Mouse (Mus musculus) layer of hippocampus, postnatal 10 days (tissue): ENCODE results near the gene Gpr132. TPM values are rescaled to one million over a fixed set of nuclear protein-coding genes. Genes with fewer than 3 reads are reported as not detected.

Source experiments
- DNase-seq, 2 experiments: peaks; one replicate each; pipeline ENCODE4 v3.0.0; 2021; ENCODE audit warnings: low spot score in 2 of 2
- long read RNA-seq: library from polyadenylated mRNA; stranded (forward); transcript quantifications from one replicate; pipeline ENCODE4 v2.0.0, GENCODE M21; 2023
- total RNA-seq, 2 experiments: library from RNA; stranded (reverse); gene quantifications; 2 replicates each; pipeline ENCODE4 v1.2.3; 2021

Gene Gpr132
- not detected for total RNA-seq
- long read RNA-seq, result 0 reads

DNA sequence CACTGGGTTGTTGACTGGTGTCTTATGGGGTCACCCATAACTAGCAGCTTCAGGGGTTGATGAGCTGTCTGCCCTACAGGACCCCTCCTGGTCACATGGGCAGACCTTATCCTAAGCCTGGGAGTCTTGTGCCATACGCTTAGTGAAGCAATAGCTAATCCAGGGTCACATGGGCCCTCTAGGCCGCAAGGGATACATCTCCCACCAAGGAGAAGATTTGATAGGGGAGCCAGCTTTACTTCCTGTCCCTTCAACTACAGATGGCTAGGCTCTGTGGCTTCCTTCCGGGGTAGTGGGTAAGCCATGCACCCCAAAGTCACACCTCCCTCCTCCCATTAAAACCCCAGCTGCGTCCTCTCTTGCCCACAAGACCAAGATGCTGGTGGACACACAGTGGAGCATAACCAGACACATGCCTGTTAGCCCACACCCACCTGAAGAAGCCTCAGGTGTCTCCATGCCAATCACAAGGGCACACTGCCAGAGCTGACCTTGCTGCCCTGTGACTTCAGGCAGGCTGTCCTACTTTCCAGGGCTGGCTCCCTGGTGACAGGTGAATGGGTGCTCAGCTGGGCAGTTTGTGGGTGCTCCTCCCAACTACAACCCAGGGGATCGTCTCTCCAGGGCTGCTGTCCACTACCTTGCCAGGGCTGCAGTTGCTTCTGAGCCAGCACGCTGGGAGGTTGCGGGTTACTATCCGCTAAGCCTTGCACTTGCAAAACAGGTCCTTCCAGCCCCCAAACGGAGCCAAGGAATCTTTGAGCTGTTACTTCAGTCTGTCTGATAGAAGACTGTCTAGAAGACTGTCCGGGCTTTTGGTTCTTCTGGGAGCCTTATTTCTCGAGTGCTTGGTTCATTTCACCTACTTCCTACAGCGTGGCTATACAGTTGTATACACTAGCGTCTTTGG is at the start of gene Gpr132:
Gpr132 (minus strand) TSS at position 51 of the 910 bp plus-strand sequence.
- DNase-seq, result no peak

DNA sequence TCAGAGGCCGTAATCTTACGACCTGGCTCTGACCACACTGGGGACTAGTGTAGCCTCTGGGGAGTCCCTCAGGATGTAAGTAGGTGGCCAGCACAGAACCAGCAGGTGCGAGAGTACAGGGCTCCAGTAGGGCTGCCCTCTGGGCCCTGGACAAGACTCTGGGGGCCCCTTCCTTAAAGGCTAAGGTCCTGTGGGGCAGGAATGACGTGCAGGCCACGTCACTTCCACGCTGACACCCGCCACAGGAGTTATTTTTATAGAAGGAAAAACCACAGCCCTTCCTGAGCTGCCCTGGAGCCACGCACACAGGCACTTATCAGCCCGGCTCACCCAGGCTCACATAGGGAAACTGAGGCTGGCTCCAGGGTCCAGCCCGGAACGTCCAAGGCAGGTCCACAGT is 49.5 kb upstream of the Gpr132 start:
- DNase-seq, result no peak

DNA sequence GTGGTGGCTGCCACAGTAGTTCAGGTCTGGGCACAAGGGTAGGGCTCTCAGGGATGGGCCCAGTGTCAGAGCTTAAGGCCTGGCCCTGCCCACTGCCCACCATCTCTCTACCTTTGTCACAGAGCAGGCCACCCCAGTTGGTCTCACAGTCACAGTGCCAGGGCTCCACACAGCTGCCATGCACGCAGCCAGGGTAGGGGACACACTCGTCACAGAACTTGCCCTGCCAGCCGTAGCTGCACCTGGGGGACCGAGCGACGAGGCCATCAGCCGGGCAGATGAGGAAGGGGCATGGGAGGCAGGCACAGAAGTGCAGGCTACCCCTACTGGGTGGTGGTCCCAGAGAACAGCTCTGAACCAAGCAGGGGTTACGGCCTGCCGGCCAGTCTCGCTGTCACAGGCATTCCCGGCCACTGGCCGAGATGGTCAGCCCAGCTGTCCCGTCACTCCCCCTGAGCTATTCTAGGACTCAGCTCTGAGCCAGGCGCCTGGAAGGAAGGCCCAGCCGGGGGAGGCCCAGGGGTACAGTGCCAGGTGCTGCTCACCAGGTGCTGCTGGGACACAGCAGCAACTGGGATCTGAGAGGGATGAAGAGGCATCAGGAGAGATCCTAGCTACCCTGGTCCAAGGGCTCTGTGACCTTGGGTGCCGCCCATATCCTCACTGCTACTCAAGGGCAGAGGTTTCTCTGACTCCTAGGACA is 48.8 kb upstream of the Gpr132 start:
- no peak for DNase-seq

DNA sequence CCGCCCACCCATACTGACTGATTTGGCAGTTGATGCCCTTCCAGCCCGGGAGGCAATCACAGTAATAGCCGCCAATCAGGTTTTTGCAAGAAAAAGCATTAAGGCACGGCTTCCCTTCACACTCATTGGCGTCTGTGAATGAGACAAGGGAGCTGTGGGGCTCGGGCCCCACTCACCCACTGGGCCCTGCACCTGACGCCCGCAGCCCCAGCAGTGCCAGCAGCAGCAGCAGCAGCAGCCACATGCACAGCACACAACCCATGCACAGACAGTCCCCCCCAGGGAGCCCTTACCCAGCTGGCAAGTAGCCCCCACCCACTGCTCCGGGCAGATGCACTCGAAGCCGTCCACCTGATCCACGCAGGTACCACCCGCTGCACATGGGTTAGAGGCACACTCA is 47.6 kb upstream of the Gpr132 start:
- no peak for DNase-seq

DNA sequence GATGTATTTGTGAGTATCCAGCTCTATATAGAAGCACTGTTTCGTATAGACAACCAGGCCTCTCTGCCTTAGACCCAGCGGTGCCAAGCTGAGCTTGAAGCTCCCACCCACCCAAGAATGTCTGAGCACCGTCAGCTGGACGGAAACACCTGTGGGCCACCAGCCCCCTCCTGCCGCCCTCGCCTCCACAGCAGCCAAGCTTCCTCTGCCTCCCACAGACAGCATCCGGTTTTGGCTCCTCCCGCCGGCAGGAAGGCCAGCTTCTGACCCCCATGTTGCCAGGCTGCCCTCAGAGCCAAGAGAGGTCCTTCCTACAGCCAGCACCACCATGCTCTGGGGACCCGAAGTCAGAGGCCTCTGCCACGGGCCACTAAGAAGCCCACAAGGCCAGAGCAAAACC is 46.5 kb upstream of the Gpr132 start:
- no peak for DNase-seq

DNA sequence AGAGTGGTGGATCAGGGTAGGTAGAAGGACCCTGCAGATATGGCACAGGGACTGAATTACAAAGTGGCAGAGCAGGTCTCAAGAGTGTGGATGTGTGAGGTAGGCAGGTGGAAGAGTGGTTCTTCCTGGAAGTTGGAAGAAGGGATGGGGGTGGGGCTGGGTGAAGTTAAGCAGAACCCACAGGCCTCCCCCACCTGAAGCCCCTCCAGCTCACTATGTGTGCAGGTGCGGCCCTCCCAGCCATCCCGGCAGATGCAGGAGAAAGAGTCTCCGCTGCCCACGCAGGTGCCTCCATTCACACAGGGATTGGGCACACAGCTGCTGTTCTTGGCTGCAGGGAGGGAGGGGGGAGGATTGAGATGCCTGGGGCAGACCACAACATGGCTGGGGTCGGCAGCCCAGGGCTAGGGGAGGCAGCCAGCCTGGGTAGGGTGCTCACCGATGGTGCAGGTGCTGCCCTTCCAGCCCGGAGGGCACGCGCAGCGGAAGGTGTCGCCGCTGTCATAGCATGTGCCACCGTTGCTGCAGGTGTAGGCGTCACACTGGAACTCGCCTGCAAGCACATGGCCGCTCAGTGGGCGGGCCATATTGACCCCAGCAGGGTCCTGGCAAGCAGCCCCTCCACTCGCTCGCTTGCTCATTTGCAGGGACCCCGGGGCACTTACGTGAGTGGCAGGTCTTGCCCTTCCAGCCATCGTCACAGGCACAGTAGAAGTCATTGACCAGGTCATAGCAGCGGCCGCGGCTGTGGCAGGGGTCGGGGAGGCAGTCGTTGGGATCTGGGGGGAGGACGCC is 45.1 kb upstream of the Gpr132 start:
- no peak for DNase-seq

DNA sequence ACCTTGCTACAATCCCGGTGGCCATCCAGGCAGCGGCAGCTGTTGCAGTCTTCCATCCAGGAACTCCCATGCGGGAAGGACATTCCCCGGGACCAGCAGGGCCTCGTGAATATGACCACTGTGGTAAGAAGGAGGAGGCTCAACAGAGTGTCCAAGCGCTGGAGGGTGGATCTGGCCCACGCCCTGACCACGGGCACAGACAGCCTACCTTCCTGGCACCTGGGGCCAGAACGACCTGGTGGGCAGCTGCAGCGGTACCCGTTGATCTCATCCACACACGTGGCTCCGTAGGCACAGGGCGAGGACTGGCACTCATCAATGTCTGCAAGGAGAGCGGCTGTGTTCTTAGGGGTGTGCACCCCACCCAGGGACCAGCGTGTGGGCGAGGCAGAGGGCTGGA is 43.7 kb upstream of the Gpr132 start:
- no peak for DNase-seq

DNA sequence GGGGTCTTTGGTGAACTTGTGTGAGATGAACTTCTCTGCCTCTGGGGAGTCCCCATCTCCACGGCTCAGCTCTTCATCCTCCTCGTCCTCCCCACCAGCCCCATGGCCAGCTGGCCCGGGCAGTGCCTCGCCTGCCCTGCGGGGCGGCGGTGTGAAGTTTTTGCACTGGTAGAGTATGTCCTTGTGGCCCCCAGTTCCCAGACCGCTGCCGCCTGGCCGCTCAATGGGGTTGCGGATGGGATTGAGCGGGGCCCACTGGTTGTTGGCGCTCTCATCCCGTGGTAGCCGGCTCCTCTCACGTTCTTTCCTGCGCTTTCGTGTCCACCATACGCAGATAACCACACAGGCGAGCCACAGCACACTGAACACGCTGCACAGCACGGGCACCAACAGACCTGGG is 41.0 kb upstream of the Gpr132 start:
- DNase-seq, result no peak

DNA sequence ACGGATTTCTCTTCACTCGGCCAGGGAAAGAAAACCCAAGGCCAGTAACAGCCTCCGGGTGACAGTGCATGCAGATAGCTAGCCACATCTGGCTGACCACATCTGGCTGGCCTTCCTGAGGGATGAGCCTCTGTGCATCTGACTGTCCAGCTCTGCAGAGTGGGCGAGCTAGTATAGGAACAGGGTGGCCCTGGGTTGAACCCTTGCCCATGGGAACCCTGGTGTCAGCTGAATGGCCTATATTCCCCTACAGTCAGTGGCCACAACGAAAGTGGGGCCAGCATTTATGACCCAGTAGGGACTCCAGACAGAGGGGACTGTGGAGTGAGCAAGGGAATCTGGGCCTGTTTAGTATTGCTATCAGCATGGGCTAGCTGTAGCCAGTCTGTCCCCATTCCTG is 37.0 kb upstream of the Gpr132 start:
- DNase-seq, result no peak

DNA sequence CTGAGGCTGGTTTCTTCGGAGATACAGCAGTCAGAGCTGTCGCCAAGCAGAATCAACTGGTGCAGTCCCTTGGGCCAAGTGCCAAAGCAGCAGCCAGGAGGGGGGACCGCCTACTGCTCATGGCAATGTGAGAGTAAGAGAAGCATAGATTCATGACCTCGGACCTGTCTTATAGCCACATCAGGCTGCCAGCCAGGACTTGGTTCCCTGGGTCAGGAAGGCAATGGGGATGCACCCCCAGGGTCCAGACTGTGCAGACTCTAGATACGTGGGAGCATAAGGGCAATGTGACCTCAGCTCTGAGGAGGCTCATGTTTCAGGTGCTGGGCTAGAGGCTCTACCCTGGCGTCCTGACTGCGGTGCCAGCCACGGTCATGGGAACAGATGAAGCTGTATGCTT is 35.9 kb upstream of the Gpr132 start:
- no peak for DNase-seq

DNA sequence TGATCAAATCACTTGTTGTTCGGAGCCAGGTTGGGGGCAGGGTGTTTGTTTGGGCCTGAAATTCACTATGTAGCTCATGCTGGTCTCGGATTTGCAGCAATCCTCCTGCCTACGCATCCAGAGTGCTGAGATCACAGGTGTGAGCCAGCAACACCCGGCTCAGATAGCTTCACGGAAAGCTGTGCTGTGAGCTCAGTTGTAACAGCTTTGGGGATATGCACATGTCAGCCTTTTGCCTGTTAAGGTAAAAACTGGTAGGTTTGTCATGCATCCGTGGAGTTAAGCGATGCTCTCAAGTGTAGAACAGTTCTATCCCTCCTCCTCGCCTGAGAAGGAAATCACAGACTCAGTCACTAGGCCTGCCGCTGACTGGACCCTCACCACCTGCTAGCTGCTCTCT is 32.6 kb upstream of the Gpr132 start:
- no peak for DNase-seq

DNA sequence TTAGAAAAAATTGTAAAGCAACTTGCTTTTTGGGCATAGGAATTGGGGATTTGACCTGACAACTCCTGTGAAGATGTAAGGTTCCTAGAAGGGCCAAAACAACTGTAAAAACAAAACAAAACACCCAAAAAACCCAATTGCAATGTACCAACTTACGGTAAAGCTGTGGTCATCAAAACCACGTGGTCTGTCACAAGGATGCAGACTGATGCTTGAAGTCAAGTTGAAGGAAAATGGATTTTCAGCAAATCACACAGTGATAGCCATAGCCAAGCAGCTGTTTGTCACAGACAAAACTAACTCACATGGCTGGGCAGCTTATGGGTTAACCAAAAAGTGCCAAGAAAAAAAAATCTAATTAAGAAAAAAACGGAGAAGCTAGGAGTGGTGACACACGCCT is 30.9 kb upstream of the Gpr132 start:
- DNase-seq, result no peak

DNA sequence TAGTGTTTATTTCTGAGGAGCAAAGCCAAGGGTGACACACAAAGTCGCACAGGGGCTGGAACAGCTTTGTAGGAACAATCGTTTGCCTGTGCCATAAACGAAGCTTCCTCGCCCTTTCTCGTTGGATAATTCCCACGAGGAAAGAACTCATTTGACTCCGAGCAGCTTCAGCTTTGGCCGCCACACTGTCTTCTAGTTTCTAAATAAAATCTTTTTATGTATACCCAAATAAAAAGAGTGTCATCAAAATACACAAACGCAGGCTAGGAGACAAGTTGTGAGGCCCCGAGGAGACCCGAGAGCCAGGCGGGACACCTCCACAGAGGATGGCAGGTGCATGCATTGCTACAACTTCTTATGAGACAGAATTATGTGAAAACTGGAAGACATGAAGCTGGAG is 30.3 kb upstream of the Gpr132 start:
- DNase-seq, result no peak

DNA sequence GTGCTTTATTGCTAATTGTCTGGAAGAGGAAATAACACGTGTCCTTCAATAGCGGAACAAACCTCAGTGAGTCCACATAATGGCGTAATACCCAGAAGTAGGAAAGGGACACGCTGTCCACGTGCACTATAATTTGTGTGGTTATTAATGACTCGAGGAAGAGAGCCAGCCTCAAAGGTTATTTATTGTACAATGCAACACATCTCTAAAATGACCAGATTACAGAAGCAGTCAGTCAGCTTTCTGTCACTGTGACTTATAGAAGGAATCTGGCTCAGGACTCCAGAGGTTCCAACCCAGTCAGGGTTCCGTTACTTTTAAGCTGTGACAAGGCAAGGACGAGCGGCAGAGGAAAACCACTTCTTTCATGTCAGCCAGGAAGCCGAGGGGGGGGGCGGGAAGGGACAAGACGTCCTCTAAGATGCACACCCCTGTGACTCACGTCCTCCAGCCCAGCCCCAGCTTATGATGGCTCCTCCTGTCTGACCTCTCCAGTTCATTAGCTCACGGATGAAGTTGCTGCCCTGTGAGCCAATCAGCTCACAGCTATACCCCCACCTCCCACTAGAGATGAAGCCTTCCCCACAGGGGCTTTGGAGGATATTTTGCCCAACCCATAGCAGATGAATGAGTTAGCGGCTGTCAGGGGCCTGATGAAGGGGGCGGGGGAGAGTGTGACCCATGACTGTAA is 29.6 kb upstream of the Gpr132 start:
- no peak for DNase-seq

DNA sequence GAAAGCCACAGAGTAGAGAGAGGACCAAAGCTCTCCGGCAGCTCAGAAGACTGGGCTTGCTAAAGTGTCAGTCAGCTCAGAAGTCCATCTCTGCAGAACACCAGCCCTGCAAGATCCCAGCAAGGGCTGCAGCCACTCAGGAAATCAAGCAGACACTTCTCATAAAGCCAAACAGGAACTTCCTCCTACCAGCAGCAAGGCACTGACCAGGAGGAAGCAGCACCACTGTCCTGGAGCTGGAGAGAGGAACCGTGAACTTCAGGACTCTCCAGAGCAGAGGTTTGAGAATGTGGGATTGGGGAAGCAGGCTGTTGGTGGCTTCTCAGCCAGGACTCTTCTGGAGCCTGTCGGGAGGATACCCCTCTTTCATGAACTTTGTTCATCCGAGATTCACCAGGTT is 26.9 kb upstream of the Gpr132 start:
- DNase-seq, result no peak

DNA sequence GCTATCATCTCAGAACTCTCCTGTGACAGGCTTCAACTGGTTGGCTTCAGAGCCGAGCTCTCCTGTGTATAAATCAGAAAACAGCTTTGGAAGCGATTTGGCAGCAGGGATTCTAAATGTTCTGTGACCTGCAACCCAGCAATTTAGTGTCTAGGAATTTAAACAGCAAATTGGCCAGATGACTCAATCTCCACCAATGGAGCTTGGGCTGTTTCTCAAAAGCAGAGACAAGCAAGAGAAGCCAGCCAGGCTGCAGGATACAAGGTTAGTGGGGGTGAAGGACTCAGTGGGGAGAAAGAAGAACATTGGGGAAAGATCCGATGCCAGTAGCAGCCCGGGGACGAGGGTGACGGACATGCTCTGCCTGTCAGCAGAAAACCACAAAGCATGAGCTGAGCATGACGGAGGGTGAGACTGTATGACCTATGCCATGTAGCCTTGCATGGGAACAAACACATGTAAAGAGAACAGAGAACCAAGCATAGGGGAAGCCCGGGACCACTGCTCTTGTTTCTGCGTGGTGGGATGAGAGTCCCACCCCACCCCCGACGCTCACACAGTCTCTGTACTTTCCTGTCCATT is 26.4 kb upstream of the Gpr132 start:
- no peak for DNase-seq

DNA sequence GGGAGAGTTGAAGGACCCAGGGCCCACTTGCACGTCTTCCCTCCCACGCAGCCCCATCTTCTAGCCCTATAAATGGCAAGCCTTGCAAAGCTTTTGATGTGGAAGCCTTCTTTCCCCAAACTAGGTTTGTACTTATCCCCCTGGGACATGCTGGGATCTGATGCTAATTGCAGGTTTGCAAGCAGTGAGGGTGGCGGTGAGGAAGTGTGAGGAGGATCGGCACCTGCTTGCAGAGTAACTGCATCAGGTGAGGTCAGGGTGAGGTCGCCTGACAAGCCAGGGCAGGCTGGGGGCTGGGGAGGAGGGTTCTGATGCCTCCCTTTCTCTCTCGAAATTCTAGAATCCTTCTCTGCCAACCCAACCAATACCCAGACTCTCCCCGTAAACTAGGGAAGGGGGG is 17.4 kb upstream of the Gpr132 start:
- no peak for DNase-seq

DNA sequence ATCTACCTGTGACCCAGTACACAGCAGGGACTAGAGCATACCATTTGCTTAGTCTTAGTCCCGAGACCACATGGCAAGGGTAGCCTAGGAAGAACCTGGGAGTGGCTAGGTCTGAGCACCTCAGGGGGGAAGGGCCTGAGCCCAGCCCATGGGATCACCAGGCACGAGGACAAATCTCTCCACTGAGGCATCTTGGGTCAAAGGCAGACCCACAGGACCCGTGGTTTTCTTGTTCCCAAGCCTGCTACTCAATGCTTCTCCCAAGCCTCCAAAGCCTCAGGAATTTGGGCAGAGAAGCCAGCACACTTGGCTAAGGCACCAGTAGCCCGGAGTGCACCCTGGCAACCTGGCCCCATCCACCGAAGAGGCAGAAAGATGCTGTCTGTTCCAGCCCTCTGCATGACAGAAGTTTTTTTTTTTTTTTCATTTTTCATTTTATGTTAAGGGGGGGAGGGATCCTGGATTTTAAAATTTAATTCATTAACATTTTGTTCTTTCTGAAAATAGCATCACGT is 13.3 kb upstream of the Gpr132 start:
- DNase-seq, result no peak

DNA sequence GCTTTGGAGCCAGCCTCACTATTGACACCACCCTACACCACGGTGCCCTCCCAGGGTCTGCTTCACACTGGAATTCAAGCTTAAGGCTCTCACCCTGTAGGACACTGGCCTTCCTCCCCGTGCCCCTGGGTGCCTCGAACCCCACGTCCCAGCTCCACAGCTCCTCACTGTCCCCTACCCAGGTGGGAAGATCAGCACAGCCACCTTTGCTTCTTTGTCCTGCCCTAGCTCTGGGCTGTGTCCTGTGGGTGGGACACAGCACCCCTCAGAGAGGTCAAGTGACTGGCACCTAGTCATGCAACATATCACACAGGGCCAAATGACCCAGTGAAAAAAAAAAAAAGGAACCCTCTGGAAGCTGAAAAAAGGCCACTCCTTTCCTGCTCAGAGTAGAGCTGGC is 12.6 kb upstream of the Gpr132 start:
- DNase-seq, result no peak

DNA sequence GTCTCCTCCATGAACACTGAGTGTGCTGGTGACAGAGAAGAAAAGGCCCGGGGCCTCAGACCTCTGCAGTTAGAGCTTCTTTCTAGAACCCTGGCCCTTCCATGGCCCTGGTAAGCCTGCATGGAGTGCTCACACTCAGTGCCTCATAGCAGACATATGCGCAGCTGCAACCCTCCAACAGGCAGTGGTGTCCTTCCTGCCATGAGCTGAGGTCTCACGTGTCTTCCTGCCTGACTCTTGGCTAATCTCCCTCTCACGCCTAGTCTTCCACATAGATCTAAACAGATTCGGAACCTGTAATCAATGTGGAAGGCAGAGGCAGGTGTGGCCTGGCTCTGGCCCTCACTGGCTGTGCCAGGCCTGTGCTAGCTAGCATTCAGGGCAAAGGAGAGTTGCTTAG is 11.7 kb upstream of the Gpr132 start:
- no peak for DNase-seq

DNA sequence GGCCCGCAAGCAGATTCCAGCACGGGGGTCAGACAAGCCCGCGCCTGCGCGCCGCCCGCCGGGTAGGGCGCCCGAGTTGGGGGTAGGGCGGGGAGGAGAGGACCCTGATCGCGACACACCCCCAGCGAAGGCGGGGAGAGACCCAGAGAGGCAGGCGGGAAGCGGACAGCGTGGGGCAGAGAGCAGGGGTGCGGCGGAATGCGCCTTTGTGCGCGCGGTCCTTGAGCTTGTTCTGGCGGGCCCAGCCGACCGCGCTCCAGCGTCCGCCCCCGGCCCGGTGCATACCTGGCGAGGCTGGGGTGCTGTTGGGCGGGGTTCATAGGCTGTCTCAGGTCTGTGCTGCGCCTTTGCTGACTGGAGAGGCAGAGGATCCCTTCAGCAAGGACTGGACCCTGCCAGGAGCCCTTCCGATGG is 9.6 kb upstream of the Gpr132 start:
- no peak for DNase-seq
